Mouse (Mus musculus) bone marrow macrophage, adult 2 months (primary cell): ENCODE measurements around the gene Apom. TPM values are rescaled to one million over a fixed set of nuclear protein-coding genes. Genes with fewer than 3 reads are reported as not detected.
A peak's percentile ranks its signal among the peaks of the same experiment; 100 is the strongest.

ENCODE experiments used
- H3K27ac ChIP-seq: 2 replicates; pipeline ENCODE4 v1.5.1; 2012; ENCODE audit warnings: low read depth, low read length; ENCODE audit not compliant: insufficient read depth
- H3K4me1 ChIP-seq: 2 replicates; pipeline ENCODE4 v1.6.1; 2012; ENCODE audit warnings: low read length; ENCODE audit not compliant: control insufficient read depth, insufficient read depth
- H3K4me3 ChIP-seq: 2 replicates; pipeline ENCODE4 v1.5.1; 2012; ENCODE audit warnings: mild to moderate bottlenecking, low read length, moderate library complexity; ENCODE audit not compliant: insufficient read depth
- CTCF ChIP-seq: IDR thresholded peaks from 2 replicates; pipeline ENCODE4 v1.5.1; 2012; ENCODE audit warnings: low read depth, mild to moderate bottlenecking, low read length, moderate library complexity
- POLR2A ChIP-seq: IDR thresholded peaks from 2 replicates; pipeline ENCODE4 v1.6.1; 2012; ENCODE audit warnings: mild to moderate bottlenecking, low read depth, low read length, borderline replicate concordance
- polyA plus RNA-seq: library from polyadenylated mRNA; stranded (reverse); fragments of >200 nt; gene quantifications from 2 replicates; pipeline ENCODE4 v1.2.4, GENCODE M21; 2012; ENCODE audit not compliant: missing spikeins, insufficient read depth, insufficient read length

The Apom gene
- polyA plus RNA-seq, 1 experiment: not detected

- TF ChIP-seq POLR2A (no peak), CTCF (no peak)
- Histone ChIP-seq H3K27ac (no peak overlapping the region), H3K4me3 (no peak overlapping the region), H3K4me1 (no peaks in the 10 kb centered on the region)
Measured at GRCm38 (mm10) chr17:35103221-35103690, 28.6 kb downstream of the Apom start.

- H3K27ac ChIP-seq: no peak overlapping the region
- TF ChIP-seq CTCF (no peak), POLR2A (no peak)
Measured at GRCm38 (mm10) chr17:35102299-35102698, 29.6 kb downstream of the Apom start.

GRCm38 (mm10) chr17:35101161-35101560 is 30.7 kb downstream of the Apom start:
- H3K4me3 ChIP-seq: no peak overlapping the region
- H3K4me1 ChIP-seq: no peaks in the 10 kb centered on the region
- TF ChIP-seq CTCF (no peak), POLR2A (no peak)
- no peak overlapping the region for H3K27ac ChIP-seq

More at GRCm38 (mm10) chr17:35102299-35102698, 29.6 kb downstream of the Apom start:
- no peaks in the 10 kb centered on the region for H3K4me1 ChIP-seq
- no peak overlapping the region for H3K4me3 ChIP-seq

GRCm38 (mm10) chr17:35100196-35100765 is 31.6 kb downstream of the Apom start:
- TF ChIP-seq POLR2A (no peak), CTCF (no peak)
- Histone ChIP-seq H3K4me3 (no peak overlapping the region), H3K4me1 (no peaks in the 10 kb centered on the region), H3K27ac (no peak overlapping the region)

- Histone ChIP-seq H3K4me3 (no peak overlapping the region), H3K27ac (no peak overlapping the region), H3K4me1 (peaks cover 6% of the 10 kb centered on the region)
- TF ChIP-seq CTCF: no peak
- no peak for TF ChIP-seq POLR2A
Measured at GRCm38 (mm10) chr17:35097164-35097655, 34.6 kb downstream of the Apom start.

- TF ChIP-seq POLR2A: no peak
- Histone ChIP-seq H3K4me3 (no peak overlapping the region), H3K27ac (no peak overlapping the region), H3K4me1 (peaks cover 6% of the 10 kb centered on the region)
Measured at GRCm38 (mm10) chr17:35096597-35096996, 35.3 kb downstream of the Apom start.

- Histone ChIP-seq H3K4me3 (no peak overlapping the region), H3K27ac (no peak overlapping the region), H3K4me1 (peaks cover 6% of the 10 kb centered on the region)
- TF ChIP-seq CTCF (no peak), POLR2A (no peak)
Measured at GRCm38 (mm10) chr17:35094475-35095365, 37.1 kb downstream of the Apom start.

- no peak overlapping the region for H3K27ac ChIP-seq
- peaks cover 6% of the 10 kb centered on the region for H3K4me1 ChIP-seq
- no peak overlapping the region for H3K4me3 ChIP-seq
- TF ChIP-seq CTCF (no peak), POLR2A (no peak)
Measured at GRCm38 (mm10) chr17:35092403-35093198, 39.2 kb downstream of the Apom start.

GRCm38 (mm10) chr17:35090166-35090932 is 41.5 kb downstream of the Apom start:
- Histone ChIP-seq H3K4me3 (peak overlapping the region; percentile 94), H3K27ac (no peak overlapping the region), H3K4me1 (peaks cover 6% of the 10 kb centered on the region)
- TF ChIP-seq CTCF (no peak), POLR2A (no peak)
